Mouse (Mus musculus) kidney, embryonic 14.5 days (tissue): Measurements from ENCODE around the gene Tmem208. TPM values are rescaled to one million over a fixed set of nuclear protein-coding genes. Genes with fewer than 3 reads are reported as not detected.

Source experiments
- ATAC-seq: fragments of 200-750 bp; cut with Nextera tagmentation; 2 replicates; pipeline ENCODE4 v1.8.0; 2017; ENCODE audit warnings: moderate number of reproducible peaks, mild to moderate bottlenecking, moderate TSS enrichment, moderate library complexity; ENCODE audit not compliant: low FRiP score, low TSS enrichment
- H3K27ac ChIP-seq: fragments of 300-500 bp; sonication (generic); 2 replicates; pipeline ENCODE4 v1.5.1; 2014; ENCODE audit warnings: low read depth, mild to moderate bottlenecking, low read length, moderate library complexity, mixed read lengths
- H3K27me3 ChIP-seq: fragments of 300-500 bp; sonication (generic); 2 replicates; pipeline ENCODE4 v1.6.1; 2014; ENCODE audit warnings: mild to moderate bottlenecking, low read length; ENCODE audit not compliant: control insufficient read depth, insufficient read depth
- H3K36me3 ChIP-seq: fragments of 300-500 bp; sonication (generic); 2 replicates; pipeline ENCODE4 v1.6.1; 2014; ENCODE audit warnings: low read length, mixed read lengths; ENCODE audit not compliant: control insufficient read depth, insufficient read depth
- H3K4me1 ChIP-seq: fragments of 300-500 bp; sonication (generic); 2 replicates; pipeline ENCODE4 v1.6.1; 2014; ENCODE audit warnings: low read length, mixed read lengths; ENCODE audit not compliant: control insufficient read depth, insufficient read depth
- H3K4me2 ChIP-seq: fragments of 300-500 bp; sonication (generic); replicated peaks from 2 replicates; pipeline ENCODE4 v1.6.1; 2014; ENCODE audit warnings: low read depth, mild to moderate bottlenecking, low read length
- H3K4me3 ChIP-seq: fragments of 300-500 bp; sonication (generic); 2 replicates; pipeline ENCODE4 v1.5.1; 2014; ENCODE audit warnings: mild to moderate bottlenecking, low read length
- H3K9ac ChIP-seq: fragments of 300-500 bp; sonication (generic); 2 replicates; pipeline ENCODE4 v1.6.1; 2014; ENCODE audit warnings: low read depth, mild to moderate bottlenecking, low read length, moderate library complexity
- H3K9me3 ChIP-seq: fragments of 300-500 bp; sonication (generic); 2 replicates; pipeline ENCODE4 v1.6.1; 2016; ENCODE audit warnings: low read length; ENCODE audit not compliant: control insufficient read depth
- WGBS: fragments of 180-500 bp; shearing (Covaris S2); extraction: QIAGEN DNeasy Blood & Tissue Kit; methylation state at CpG from one replicate; pipeline ENCODE4 v1.1.7; 2014; 5-methylcytosine and 5-hydroxymethylcytosine counted together
- polyA plus RNA-seq: library from polyadenylated mRNA; unstranded; fragments of >200 nt; fragmentation: Nextera tagmentation; extraction: Ambion mirVana; gene quantifications from 2 replicates; pipeline ENCODE4 v1.2.1, GENCODE M21; 2014

Gene Tmem208
- polyA plus RNA-seq, result 120 and 142 TPM in 2 replicates

- Histone ChIP-seq H3K27me3 (no peaks in the 10 kb centered on the region), H3K9ac (peak within 1 kb of the TSS; percentile 79), H3K4me2 (peak within 1 kb of the TSS; percentile 74), H3K27ac (peak within 1 kb of the TSS; percentile 70; the same call in 1 of the 2 replicates), H3K9me3 (no peaks in the 10 kb centered on the region), H3K36me3 (peaks cover 43% of the 10 kb centered on the region), H3K4me3 (peak within 1 kb of the TSS; percentile 93), H3K4me1 (peaks cover 15% of the 10 kb centered on the region)
- ATAC-seq, result peak; percentile 92
- 1% methylated on average over 34 of the region's 36 CpGs for WGBS
Measured at GRCm38 (mm10) chr8:105326141-105326672, at the start of gene Tmem208, which contains the start of gene Lrrc29. Gene Tmem208, plus strand, starts transcription at chr8:105326354. Gene Lrrc29, minus strand, starts transcription at chr8:105326278.

GRCm38 (mm10) chr8:105278911-105279334, 47.2 kb upstream of the Tmem208 start:
- peak; percentile 22; the same call in 1 of the 2 replicates for ATAC-seq
- Histone ChIP-seq H3K4me1 (peaks cover 17% of the 10 kb centered on the region; the same call in 1 of the 2 replicates), H3K4me3 (peak overlapping the region; percentile 14; the same call in 1 of the 2 replicates), H3K36me3 (peaks cover 5% of the 10 kb centered on the region; the same call in 1 of the 2 replicates), H3K9me3 (no peaks in the 10 kb centered on the region), H3K27ac (no peak overlapping the region), H3K4me2 (peak overlapping the region; percentile 34), H3K9ac (no peak overlapping the region), H3K27me3 (peaks cover 61% of the 10 kb centered on the region)
- WGBS, result 3% methylated on average over 28 of the region's 28 CpGs

- Histone ChIP-seq H3K36me3 (peaks cover 5% of the 10 kb centered on the region; the same call in 1 of the 2 replicates), H3K27me3 (peaks cover 44% of the 10 kb centered on the region), H3K4me1 (peaks cover 15% of the 10 kb centered on the region; the same call in 1 of the 2 replicates), H3K4me2 (no peak overlapping the region), H3K4me3 (no peak overlapping the region), H3K27ac (no peak overlapping the region), H3K9ac (no peak overlapping the region), H3K9me3 (no peaks in the 10 kb centered on the region)
- ATAC-seq, result no peak
- WGBS, result 77% methylated on average over 3 of the region's 3 CpGs
Measured at GRCm38 (mm10) chr8:105280567-105280966, 45.6 kb upstream of the Tmem208 start.

GRCm38 (mm10) chr8:105281821-105282220, 44.3 kb upstream of the Tmem208 start:
- Histone ChIP-seq H3K4me3 (no peak overlapping the region), H3K27me3 (peaks cover 32% of the 10 kb centered on the region), H3K9ac (no peak overlapping the region), H3K36me3 (peaks cover 5% of the 10 kb centered on the region; the same call in 1 of the 2 replicates), H3K4me2 (no peak overlapping the region), H3K27ac (no peak overlapping the region), H3K9me3 (no peaks in the 10 kb centered on the region), H3K4me1 (0 out of 2 replicates have a peak, but pooled peaks cover 5% of the 10 kb centered on the region)
- ATAC-seq, result no peak
- WGBS, result 89% methylated on average over 12 of the region's 12 CpGs

GRCm38 (mm10) chr8:105282239-105282638, 43.9 kb upstream of the Tmem208 start:
- H3K4me1 ChIP-seq, result 0 out of 2 replicates have a peak, but pooled peaks cover 5% of the 10 kb centered on the region
- no peak for ATAC-seq
- H3K9ac ChIP-seq, result no peak overlapping the region
- H3K9me3 ChIP-seq, result no peaks in the 10 kb centered on the region
- WGBS, result 89% methylated on average over 4 of the region's 4 CpGs
- peaks cover 5% of the 10 kb centered on the region; the same call in 1 of the 2 replicates for H3K36me3 ChIP-seq
- peaks cover 28% of the 10 kb centered on the region for H3K27me3 ChIP-seq
- H3K4me3 ChIP-seq, result no peak overlapping the region
- H3K4me2 ChIP-seq, result no peak overlapping the region
- no peak overlapping the region for H3K27ac ChIP-seq

GRCm38 (mm10) chr8:105283074-105283473, 43.1 kb upstream of the Tmem208 start:
- Histone ChIP-seq H3K4me1 (peaks cover 7% of the 10 kb centered on the region; the same call in 1 of the 2 replicates), H3K27ac (no peak overlapping the region), H3K4me2 (no peak overlapping the region), H3K9ac (0 out of 2 replicates have a peak overlapping the region, but pooled peaks have one; percentile 4), H3K27me3 (peaks cover 19% of the 10 kb centered on the region), H3K9me3 (no peaks in the 10 kb centered on the region), H3K4me3 (no peak overlapping the region), H3K36me3 (peaks cover 5% of the 10 kb centered on the region; the same call in 1 of the 2 replicates)
- ATAC-seq, result 0 out of 2 replicates have a peak, but pooled peaks have one; percentile 25
- 28% methylated on average over 23 of the region's 23 CpGs for WGBS

GRCm38 (mm10) chr8:105285514-105285913, 40.6 kb upstream of the Tmem208 start:
- ATAC-seq, result no peak
- no peak overlapping the region for H3K4me3 ChIP-seq
- H3K9ac ChIP-seq, result 0 out of 2 replicates have a peak overlapping the region, but pooled peaks have one; percentile 7
- no peaks in the 10 kb centered on the region for H3K9me3 ChIP-seq
- peaks cover 19% of the 10 kb centered on the region for H3K4me1 ChIP-seq
- H3K36me3 ChIP-seq, result peaks cover 5% of the 10 kb centered on the region; the same call in 1 of the 2 replicates
- H3K27me3 ChIP-seq, result peaks cover 6% of the 10 kb centered on the region; the same call in 1 of the 2 replicates
- 51% methylated on average over 12 of the region's 12 CpGs for WGBS
- no peak overlapping the region for H3K4me2 ChIP-seq
- H3K27ac ChIP-seq, result no peak overlapping the region

- H3K9ac ChIP-seq, result no peak overlapping the region
- no peak overlapping the region for H3K27ac ChIP-seq
- peaks cover 9% of the 10 kb centered on the region; the same call in 1 of the 2 replicates for H3K27me3 ChIP-seq
- no peaks in the 10 kb centered on the region for H3K9me3 ChIP-seq
- H3K36me3 ChIP-seq, result peaks cover under 1% of the 10 kb centered on the region; the same call in 1 of the 2 replicates
- peaks cover 22% of the 10 kb centered on the region for H3K4me1 ChIP-seq
- WGBS, result 86% methylated on average over 4 of the region's 4 CpGs
- no peak for ATAC-seq
- no peak overlapping the region for H3K4me2 ChIP-seq
- H3K4me3 ChIP-seq, result no peak overlapping the region
Measured at GRCm38 (mm10) chr8:105286907-105287306, 39.2 kb upstream of the Tmem208 start.

- peak overlapping the region; percentile 87 for H3K4me2 ChIP-seq
- H3K9me3 ChIP-seq, result no peaks in the 10 kb centered on the region
- no peak for ATAC-seq
- peak overlapping the region; percentile 56; the same call in 1 of the 2 replicates for H3K4me3 ChIP-seq
- no peak overlapping the region for H3K9ac ChIP-seq
- WGBS, result 89% methylated on average over 5 of the region's 5 CpGs
- peaks cover 9% of the 10 kb centered on the region; the same call in 1 of the 2 replicates for H3K27me3 ChIP-seq
- H3K4me1 ChIP-seq, result peaks cover 22% of the 10 kb centered on the region
- no peak overlapping the region for H3K27ac ChIP-seq
- H3K36me3 ChIP-seq, result no peaks in the 10 kb centered on the region; the same call in 1 of the 2 replicates
Measured at GRCm38 (mm10) chr8:105288231-105288630, 37.9 kb upstream of the Tmem208 start.
